Mouse (Mus musculus): Measurements from ENCODE around the gene Mynn.

GRCm38 (mm10) chr3:30650062-30650841 lies 48.4 kb downstream of the Mynn start:
- no peak for TF ChIP-seq POLR2A (IDR thresholded peaks at IDR 0.05; ENCODE audit: borderline replicate concordance, low read depth, low read length)
- no peak for TF ChIP-seq CTCF (IDR thresholded peaks at IDR 0.05; ENCODE audit: low read depth, low read length)
